Mouse (Mus musculus) cerebellum, postnatal 4 days (tissue): ENCODE results near the gene Mogs.

Source experiments
- DNase-seq, 2 experiments: peaks; one replicate each; pipeline ENCODE4 v3.0.0; 2022; ENCODE audit warnings: low spot score in 2 of 2, mixed read lengths in 1 of 2

Gene Mogs

GRCm38 (mm10) chr6:83115011-83115671, at the start of gene Mogs:
Gene Mogs (plus strand): TSS chr6:83115496.
- peak; percentile 89 to 91 for DNase-seq

DNA sequence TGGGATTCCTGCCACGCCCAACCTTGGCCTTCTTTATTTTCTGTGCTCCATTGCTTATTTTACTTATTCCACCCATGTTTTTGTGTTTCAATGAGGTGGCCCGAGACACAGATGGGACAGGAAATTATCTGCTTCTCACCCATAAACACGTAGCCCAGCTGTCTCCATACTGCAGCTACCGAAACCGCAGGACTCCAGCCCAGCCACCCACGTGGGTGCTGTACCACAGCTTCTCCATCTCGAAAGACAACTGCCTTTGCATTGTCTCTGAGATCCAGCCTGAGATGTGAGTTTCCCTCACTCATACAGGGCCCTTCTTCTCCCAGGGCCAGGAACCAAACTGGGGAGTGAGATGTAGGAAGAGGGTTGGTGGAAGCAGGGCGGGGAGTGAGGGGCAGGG, 49.3 kb upstream of the Mogs start:
- DNase-seq, result no peak

- DNase-seq, result no peak
Observed at GRCm38 (mm10) chr6:83066441-83066840, 48.9 kb upstream of the Mogs start.

DNA sequence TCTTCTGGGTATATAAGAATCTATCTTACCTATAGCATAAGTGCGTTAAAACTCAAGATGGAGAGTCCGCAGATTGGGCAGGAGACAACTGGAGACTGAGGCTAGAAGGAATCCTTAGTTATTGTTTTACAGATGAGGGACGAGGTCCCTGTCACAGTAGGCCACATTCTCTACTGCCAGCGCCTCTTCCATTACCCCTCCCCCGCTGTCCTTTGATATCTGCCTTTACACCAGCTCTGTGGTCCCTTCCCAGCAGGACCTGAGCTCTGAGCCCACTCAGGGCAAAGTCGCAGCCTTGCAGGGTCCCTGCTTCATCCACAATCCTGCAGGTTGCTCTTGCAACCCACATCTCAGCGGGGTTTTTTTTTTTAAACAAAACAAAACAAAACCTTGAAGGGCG, 47.1 kb upstream of the Mogs start:
- DNase-seq, result no peak

DNA sequence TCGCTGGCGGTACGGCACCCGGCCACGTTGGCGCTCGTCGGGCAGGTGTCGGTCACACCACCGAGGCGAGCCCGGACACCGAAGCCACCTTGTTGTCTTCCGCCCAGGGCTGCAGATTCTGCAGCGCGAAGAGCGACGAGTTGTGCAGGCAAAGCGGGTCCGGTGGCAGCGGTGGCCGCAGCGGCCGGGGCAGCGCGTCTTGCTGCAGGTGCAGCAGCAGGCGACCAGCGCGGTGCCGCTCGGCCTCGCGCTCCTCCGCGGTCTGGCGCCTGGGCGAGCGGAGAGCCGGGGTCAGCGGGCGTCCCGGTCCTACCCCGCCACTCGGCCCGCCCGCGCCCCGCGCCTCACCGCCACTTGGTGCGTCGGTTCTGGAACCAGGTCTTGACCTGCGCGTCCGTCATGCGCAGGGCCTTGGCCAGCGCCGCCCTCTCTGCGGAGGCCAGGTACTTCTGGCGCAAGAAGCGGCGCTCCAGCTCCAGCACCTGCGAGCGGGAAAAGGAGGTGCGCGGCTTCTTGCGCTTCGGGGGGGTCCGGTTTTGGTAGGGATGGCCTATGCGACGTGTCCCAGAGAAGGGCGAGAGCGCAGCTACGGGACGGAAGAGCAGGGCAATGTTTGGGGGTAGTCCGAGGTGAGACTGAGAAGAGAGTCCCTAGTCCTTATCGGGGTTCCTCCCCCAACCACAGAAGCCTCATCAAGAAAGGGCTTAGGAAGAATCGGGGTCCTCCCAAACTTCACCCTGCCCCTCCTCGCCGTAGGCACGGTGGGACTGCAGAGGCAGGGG, 46.4 kb upstream of the Mogs start:
- DNase-seq, result no peak

- DNase-seq, result no peak
Observed at GRCm38 (mm10) chr6:83069488-83070246, 45.6 kb upstream of the Mogs start.

- no peak for DNase-seq
Observed at GRCm38 (mm10) chr6:83070247-83070310, 45.2 kb upstream of the Mogs start, which contains the start of gene Tlx2. Gene Tlx2 (minus strand): TSS chr6:83070293.

DNA sequence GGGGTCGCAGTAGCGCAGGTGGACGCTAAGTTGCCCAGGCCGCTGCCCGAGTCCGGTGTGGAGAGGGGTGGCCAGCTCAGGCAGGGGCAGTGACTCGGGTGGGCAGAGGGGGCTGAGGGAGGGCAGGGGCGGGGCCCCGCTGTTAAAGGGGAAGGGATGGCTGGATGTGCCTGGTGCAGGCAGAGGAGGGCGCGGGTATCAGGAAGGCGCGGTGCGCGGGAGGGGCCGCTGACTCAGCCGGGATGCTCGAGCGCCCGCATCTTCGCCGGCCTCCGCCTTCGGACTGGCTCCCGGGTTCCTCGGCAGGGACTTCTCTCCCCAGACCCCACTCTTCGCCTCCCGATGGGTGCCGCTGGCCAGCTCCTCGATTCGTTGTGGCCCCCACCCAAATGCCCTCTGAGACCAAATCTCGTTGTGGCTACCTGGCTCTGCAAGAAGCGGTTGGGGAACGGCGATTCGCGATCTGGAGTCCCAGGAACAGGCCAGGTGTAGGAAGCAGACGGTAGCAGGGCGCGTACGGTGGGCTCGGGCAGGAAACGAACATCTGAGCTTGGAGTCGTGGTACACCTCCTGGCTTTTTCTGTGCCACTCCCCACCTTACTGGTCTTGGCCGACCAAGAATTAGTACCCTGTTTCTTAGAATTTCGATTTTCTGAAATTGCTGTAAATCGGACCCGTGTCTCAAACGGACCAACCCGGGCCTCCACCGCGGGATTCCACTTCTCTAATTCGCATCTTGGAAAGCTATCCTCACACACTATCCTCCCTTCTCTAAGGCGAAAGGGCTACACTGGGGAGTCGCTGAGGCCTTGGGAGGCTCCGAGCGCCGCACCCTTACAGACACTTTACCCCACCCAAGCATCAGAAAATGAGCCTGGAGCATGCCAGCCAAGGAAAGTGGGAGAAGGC, 44.7 kb upstream of the Mogs start:
- no peak for DNase-seq

DNA sequence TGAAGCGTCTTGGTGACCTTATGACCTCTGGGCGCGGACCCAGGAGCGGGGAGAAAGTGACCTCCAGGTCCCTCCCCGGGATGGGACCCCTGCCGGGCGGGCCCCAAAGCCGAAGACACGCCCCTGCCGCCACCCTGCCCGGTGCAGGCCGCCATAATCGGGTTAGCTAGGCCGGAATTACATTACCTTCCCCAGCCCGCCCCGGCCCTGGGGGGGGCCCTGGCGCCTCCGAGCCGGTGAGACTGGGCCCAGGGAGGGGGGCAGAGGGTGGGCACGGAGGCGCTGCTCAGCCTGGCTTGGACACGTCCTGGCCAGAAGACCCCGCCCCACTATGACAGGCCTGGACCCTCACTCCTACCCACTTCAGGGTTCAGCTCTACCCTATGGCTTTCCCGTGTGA, 44.1 kb upstream of the Mogs start:
- no peak for DNase-seq

- no peak for DNase-seq
Observed at GRCm38 (mm10) chr6:83074979-83075378, 40.3 kb upstream of the Mogs start.

DNA sequence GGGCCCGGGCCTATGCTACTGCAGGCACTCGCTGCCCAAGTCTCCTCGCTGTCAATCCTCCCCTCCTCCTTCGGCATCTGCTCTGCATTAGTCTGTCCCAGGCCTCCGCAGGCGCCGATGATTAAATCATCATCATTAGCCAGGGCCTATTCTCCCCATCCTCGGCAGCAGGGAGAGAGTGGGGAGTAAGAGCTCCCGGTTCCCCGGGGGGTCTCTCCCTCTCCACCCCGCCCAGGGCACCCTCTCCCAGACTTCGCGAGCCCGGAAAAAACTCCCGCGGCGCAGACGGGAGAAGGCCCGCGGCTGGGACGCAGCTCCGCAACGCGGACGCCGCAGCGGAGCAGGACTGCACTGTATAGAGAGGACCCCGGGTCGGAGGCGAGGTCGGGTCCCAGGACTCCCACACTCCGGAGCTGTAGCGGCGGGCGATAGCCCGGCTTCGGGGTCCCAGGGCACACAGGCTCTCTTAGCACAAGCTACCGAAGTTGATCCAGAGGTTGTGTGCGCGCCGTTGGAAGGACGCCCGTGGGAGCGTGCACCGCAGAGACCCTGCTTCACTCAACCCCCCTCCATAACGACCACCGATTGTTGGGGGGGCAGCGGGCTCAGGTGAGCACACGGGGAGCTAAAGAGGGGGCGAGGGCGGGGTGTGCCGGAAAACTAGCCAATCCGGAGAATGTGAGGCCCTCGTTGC, 37.5 kb upstream of the Mogs start, which contains the start of gene Pcgf1:
Pcgf1 (plus strand) TSS at position 240 of the 694 bp plus-strand sequence.
- no peak for DNase-seq

DNA sequence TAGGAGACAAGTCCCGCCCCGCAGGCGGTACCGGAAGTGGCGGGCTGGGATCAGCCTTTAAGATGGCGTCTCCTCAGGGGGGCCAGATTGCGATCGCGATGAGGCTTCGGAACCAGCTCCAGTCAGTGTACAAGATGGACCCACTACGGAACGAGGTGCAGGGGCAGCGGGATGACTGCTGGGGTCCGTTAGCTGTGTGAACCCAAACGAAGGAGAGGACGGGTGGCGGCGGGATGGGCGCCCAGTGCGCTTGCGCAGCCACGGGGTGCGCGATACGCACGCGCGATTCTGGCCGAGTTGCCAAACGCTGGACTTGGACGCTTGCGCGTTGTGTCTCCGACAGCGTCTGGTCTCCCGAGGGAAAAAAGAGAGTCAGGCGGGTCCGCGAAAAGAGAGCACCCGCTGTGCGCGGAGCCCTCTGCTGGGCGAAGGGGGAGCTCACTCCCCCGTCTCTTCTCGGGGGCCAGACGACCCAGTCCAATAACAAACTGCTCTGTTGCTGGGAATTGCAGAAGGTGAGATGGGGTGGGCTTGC, 36.9 kb upstream of the Mogs start:
- peak; percentile 99 for DNase-seq

GRCm38 (mm10) chr6:83080210-83080609, 35.1 kb upstream of the Mogs start:
- no peak for DNase-seq

- DNase-seq, result no peak
Observed at GRCm38 (mm10) chr6:83083497-83083896, 31.8 kb upstream of the Mogs start.

DNA sequence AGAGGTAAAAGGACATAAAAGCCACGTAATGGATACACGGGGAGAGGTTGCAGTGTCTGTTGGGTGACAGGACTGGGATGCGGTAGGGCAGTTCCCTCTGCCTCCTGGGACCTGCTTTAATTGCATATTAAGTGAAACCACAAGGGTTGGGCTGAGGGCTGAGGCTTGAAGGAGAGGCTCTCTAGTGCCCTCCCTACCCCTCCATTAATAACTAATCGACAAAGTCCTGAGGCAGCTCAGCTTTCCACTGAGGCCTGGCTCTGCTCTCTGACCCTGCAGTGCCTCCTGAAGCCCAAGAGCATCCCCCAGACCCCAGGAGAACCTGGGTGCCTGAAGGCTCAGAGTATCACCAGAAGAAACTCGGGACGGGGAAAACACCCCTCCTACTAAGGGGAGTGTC, 30.8 kb upstream of the Mogs start:
- DNase-seq, result no peak

GRCm38 (mm10) chr6:83086121-83087035, 28.9 kb upstream of the Mogs start, which contains the start of gene Lbx2:
Gene Lbx2 (plus strand): TSS chr6:83086367.
- no peak for DNase-seq

- DNase-seq, result peak in 1 of 2 experiments; percentile 14
Observed at GRCm38 (mm10) chr6:83087205-83087925, 27.9 kb upstream of the Mogs start.

DNA sequence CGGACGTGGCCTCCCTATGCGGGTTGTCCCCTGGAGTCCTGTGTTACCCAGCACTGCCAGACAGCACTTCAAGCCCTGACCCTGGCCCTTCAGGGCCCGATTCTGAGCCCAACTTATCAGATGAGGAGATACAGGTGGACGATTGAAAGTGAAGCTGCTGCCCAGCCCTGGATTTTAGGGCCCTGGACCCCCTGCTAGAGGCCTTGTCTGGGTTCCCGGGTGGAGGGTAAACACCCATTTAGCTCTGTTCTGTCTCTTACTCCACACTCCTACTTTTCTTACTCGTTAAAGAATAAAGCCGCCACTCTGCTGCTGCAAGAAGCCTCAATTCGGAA, 27.4 kb upstream of the Mogs start:
- no peak for DNase-seq

- no peak for DNase-seq
Observed at GRCm38 (mm10) chr6:83092416-83093127, 22.7 kb upstream of the Mogs start.
